Mouse (Mus musculus): Measurements from ENCODE around the gene BC017158.

DNA sequence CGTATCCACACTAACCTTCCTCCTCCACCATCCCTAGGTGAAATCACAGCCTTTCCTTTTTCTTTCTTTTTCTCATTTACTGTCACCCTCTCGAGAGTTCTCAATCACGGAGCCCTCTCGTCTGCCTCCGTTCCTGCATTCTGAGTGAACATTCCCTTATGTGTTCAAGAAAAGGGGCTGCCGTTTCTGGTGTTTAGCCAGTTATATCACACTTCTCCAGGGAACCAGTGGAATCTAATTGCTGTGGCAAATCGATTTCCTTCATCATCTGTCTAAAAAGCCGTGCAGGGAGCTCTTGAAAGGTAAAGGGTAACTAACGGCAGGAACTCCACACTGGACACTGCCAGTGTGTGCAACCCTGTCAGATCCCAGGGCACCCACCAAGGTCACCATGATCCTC, 33.0 kb upstream of the BC017158 start:
- TF ChIP-seq CTCF (IDR thresholded peaks at IDR 0.05; ENCODE audit: control insufficient read depth, insufficient read depth, insufficient replicate concordance, low read depth, low read length) (no peak), POLR2A (IDR thresholded peaks at IDR 0.05; ENCODE audit: control insufficient read depth, low read depth, low read length) (no peak)
